Mouse (Mus musculus): Measurements from ENCODE around the gene Pex6.

Gene Pex6

DNA sequence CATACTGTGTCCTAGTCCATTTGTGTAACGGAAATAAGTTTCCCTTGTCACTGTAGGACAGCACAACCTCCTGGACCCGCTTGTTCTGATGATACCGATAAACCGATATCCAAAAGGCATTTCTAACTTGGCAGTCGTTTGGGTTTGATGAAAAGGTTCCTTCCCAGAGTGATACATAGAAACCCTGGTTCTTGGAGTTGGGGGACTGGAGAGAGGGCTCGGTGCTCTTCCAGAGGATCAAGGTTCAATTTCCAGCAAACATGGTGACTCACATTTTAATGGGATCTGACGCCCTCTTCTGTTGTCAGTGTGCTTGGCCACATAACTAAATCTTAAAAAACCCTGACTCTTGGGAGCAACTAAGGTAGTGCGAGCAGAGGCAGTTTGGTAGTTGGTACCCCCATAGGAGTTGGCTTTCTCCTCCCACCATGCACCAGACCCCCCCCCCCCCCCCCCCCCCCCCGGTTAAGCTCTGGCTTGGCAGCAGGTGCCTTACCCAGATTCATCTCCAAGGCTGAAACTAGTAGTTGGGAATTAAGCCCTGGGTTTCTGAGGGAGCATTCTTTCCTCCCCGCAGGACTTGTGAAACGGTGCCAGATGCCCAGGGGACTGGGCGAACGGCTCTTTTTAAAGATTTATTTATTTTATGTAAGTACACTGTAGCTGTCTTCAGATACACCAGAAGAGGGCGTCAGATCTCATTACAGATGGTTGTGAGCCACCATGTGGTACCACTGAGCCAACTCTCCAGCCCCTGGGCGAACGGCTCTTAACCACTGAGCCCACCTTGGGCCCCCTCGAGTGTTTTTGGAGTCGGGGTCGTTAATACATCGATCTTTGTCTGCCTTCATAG lies 62.2 kb downstream of the Pex6 start:
- no peak for DNase-seq (ENCODE audit: low spot score in 2 of 2)

DNA sequence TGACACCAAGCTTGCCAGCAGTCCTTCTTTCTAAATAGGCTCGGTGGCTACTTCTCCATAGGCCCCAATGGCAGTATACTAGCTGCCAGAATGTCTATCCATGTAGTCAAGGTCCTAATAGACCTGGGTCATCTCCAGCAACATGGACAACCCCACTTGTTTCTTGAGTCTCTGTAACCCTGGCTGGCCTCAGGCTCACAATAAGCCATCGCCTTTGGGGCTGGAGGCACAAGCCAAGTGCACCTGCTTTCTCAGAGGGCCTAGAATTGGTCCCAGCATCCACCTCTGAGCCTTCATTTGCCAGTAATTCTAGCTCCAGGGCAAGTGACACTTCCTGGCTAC lies 62.8 kb downstream of the Pex6 start:
- DNase-seq (ENCODE audit: low spot score in 2 of 2) = no peak

DNA sequence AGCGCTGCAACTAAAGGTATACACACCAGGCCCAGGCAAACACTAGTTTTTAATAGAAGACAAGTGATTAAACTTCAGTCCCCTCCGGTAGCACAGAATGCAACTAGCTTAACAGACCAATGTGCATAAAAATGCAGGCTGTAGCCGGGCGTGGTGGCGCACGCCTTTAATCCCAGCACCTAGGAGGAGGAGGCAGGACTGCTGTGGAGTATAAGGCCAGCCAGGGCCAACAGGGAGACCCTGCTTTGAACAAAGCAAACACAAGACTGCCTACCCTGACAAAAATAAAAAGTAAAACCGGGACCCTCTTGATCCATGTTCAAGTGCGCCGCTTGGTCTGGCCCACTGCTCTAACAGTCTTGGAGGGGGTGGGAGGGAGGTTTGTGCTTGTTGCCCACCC lies 63.8 kb downstream of the Pex6 start:
- no peak for DNase-seq (ENCODE audit: low spot score in 2 of 2)

Measured in frontal cortex, postnatal 36 days (tissue).